Mouse (Mus musculus) embryonic facial prominence, embryonic 14.5 days (tissue): ENCODE measurements at regions not wholly inside any gene's neighbourhood (a gene's known extent, or its start where the extent isn't known, plus 50 kb on each side); places are given as distances from the start of the nearest gene placed in this dataset.

Experiments
- ATAC-seq: fragments of 200-750 bp; cut with Nextera tagmentation; 2 replicates; pipeline ENCODE4 v1.8.0; 2017; ENCODE audit warnings: low read depth, moderate number of reproducible peaks, moderate TSS enrichment
- DNase-seq: peaks from one replicate; pipeline ENCODE4 v3.0.0-alpha.2; 2015; ENCODE audit warnings: low spot score
- H3K27ac ChIP-seq: fragments of 300-500 bp; sonication (generic); replicated peaks from 2 replicates; pipeline ENCODE4 v1.5.1; 2014; ENCODE audit warnings: low read depth, mild to moderate bottlenecking, low read length, moderate library complexity
- H3K27me3 ChIP-seq: fragments of 300-500 bp; sonication (generic); replicated peaks from 2 replicates; pipeline ENCODE4 v1.6.1; 2014; ENCODE audit warnings: low read length; ENCODE audit not compliant: control insufficient read depth, insufficient read depth
- H3K36me3 ChIP-seq: fragments of 300-500 bp; sonication (generic); 2 replicates; pipeline ENCODE4 v1.6.1; 2014; ENCODE audit warnings: low read length, mixed read lengths; ENCODE audit not compliant: control insufficient read depth, insufficient read depth
- H3K4me1 ChIP-seq: fragments of 300-500 bp; sonication (generic); 2 replicates; pipeline ENCODE4 v1.6.1; 2014; ENCODE audit warnings: antibody characterized with exemption, low read length; ENCODE audit not compliant: control insufficient read depth, insufficient read depth
- H3K4me2 ChIP-seq: fragments of 300-500 bp; sonication (generic); 2 replicates; pipeline ENCODE4 v1.6.1; 2014; ENCODE audit warnings: low read depth, mild to moderate bottlenecking, low read length, moderate library complexity, mixed read lengths
- H3K4me3 ChIP-seq: fragments of 300-500 bp; sonication (generic); 2 replicates; pipeline ENCODE4 v1.5.1; 2014; ENCODE audit warnings: low read depth, mild to moderate bottlenecking, low read length
- H3K9ac ChIP-seq: fragments of 300-500 bp; sonication (generic); 2 replicates; pipeline ENCODE4 v1.6.1; 2014; ENCODE audit warnings: low read depth, mild to moderate bottlenecking, low read length, moderate library complexity, mixed read lengths
- H3K9me3 ChIP-seq: fragments of 300-500 bp; sonication (generic); 2 replicates; pipeline ENCODE4 v1.6.1; 2016; ENCODE audit warnings: low read length; ENCODE audit not compliant: control insufficient read depth
- WGBS: fragments of 180-500 bp; shearing (Covaris S2); extraction: QIAGEN DNeasy Blood & Tissue Kit; methylation state at CpG from one replicate; pipeline ENCODE4 v1.1.7; 2014; 5-methylcytosine and 5-hydroxymethylcytosine counted together

DNA sequence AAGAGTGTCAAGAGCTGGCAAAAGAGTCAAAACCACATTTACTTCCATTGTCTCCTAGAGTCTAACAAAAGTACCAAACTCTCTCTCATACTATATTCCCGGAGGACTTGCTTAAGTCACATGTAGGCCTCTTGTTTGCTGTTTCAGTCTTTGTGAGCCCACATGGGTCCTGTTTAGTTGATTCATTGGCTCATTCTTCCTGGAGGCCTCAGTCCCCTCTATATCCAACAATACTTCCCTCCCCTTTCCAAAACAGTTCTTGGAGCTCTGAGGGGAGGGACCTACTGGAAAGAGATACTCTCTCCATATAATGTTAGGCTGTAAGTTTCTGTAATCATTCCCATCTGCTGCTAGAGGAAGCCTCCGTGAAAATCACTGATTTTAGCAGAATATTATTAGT is 1171.8 kb downstream of the Tbl1xr1 start:
- Histone ChIP-seq H3K4me1 (no peaks in the 10 kb centered on the region), H3K36me3 (no peaks in the 10 kb centered on the region), H3K4me3 (no peak overlapping the region), H3K27ac (no peak overlapping the region), H3K9me3 (no peaks in the 10 kb centered on the region), H3K4me2 (no peak overlapping the region), H3K27me3 (no peaks in the 10 kb centered on the region), H3K9ac (no peak overlapping the region)
- no peak for ATAC-seq
- WGBS, result 64% methylated on average over 2 of the region's 2 CpGs
- peak; percentile 2 for DNase-seq

DNA sequence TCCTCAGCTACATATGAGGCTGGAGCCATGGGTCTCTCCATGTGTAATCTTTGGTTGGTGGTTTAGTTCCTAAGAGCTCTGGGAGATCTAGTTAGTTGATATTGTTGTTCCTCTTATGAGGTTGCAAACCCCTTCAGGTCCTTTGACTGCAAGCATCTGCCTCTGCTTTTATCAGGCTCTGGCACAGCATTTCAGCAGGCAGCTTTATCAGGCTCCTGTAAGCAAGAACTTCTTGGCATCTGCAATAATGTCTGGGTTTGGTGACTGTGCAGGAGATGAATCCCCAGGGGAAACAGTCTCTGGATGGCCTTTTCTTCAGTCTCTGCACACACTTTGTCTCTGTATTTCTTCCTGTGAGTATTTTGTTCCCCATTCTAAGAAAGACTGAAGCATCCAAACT is 1175.7 kb downstream of the Tbl1xr1 start:
- ATAC-seq, result no peak
- no peaks in the 10 kb centered on the region for H3K9me3 ChIP-seq

DNA sequence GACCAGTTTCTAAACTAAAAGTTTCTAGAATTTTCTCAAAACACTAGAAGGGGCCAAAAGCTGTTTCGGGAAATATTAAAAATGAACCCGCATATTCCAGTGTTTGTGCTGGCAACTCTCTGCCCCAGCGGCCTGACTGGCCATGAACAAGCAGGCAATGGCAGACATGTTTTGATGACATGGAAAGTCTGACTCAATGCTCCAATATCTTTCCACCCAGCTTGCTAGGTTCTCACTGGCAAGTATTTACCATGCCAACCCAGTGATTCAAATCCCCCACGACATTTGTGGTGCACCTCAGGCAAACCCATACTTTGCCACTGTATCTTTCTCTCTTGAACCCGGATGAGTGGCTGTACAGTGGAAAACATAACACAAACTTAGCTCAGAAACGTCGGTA is 1222.4 kb downstream of the Tbl1xr1 start:
- Histone ChIP-seq H3K36me3 (no peaks in the 10 kb centered on the region), H3K9me3 (no peaks in the 10 kb centered on the region), H3K27ac (no peak overlapping the region), H3K27me3 (no peaks in the 10 kb centered on the region), H3K4me1 (no peaks in the 10 kb centered on the region), H3K4me2 (no peak overlapping the region), H3K4me3 (no peak overlapping the region), H3K9ac (no peak overlapping the region)
- 83% methylated on average over 7 of the region's 7 CpGs for WGBS
- ATAC-seq (no peak), DNase-seq (no peak)

More for the DNA sequence above, 1175.7 kb downstream of the Tbl1xr1 start:
- Histone ChIP-seq H3K27ac (no peak overlapping the region), H3K9ac (no peak overlapping the region), H3K4me1 (no peaks in the 10 kb centered on the region), H3K4me2 (no peak overlapping the region), H3K27me3 (no peaks in the 10 kb centered on the region), H3K4me3 (no peak overlapping the region), H3K36me3 (no peaks in the 10 kb centered on the region)
- no peak for DNase-seq

DNA sequence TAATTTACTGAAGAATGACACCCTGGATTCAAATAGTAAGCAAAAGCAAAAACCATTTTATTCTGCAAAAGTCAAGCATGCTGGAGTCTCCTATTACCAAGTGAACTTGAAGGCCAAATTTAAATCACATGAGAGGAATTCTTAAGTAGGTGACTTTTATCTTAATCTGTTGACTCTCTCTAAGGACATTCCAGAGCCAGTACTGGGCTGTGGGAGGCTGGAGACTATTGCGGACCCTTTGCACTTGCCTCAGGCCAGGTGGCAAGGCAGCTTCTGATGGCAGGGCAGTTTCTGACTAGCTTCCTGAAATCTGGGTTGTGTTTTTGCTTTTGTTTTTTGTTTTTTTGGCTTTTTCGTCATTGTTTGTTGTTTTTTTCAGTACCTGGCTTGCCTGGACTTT is 1257.8 kb downstream of the Tbl1xr1 start:
- Histone ChIP-seq H3K27me3 (no peaks in the 10 kb centered on the region), H3K4me3 (no peak overlapping the region), H3K9ac (no peak overlapping the region), H3K9me3 (no peaks in the 10 kb centered on the region), H3K27ac (no peak overlapping the region), H3K36me3 (no peaks in the 10 kb centered on the region), H3K4me1 (no peaks in the 10 kb centered on the region), H3K4me2 (no peak overlapping the region)
- 66% methylated on average over 2 of the region's 2 CpGs for WGBS
- ATAC-seq (no peak), DNase-seq (no peak)

DNA sequence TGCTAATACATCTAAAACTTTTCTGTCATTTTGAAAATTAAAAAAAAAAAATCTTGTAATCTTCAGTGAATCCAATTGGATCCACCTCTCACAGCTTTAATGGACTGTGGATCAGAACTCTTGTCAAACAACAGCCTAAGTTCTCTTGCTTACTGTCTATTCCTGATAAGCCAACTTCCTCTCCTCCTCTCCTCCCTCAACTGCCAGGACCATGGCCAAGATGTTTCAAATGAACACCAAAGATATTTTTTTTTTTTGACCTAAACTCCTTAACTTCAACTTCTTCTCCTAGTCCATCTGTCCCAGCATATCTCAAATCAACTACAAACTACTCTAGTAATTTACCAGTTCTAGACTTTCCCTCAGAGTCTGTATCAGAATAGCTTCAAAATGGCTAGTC is 1258.5 kb downstream of the Tbl1xr1 start:
- H3K4me2 ChIP-seq, result no peak overlapping the region
- no peaks in the 10 kb centered on the region for H3K27me3 ChIP-seq
- no peak for ATAC-seq
- H3K9ac ChIP-seq, result no peak overlapping the region
- H3K27ac ChIP-seq, result no peak overlapping the region
- no peak for DNase-seq
- no peak overlapping the region for H3K4me3 ChIP-seq
- no peaks in the 10 kb centered on the region for H3K36me3 ChIP-seq
- H3K4me1 ChIP-seq, result no peaks in the 10 kb centered on the region
- no peaks in the 10 kb centered on the region for H3K9me3 ChIP-seq

DNA sequence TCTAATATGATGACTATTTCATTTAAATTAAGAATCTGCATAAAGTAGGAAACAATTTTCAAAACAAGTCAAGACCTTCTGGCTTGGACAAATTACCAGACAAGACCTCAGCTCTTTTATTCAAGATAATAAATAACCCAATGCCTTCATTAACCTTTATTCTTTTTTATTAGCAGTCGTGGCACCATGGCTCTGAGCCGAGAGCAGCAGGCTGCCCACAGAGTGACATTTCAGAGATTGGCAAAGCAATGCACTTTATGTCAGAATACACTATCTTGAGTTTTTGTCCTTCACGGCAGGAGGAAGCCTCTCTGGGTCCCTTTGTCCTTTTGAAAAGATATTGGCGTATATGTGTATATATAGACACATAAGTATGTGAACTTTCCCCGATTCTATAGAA is 1297.9 kb downstream of the Tbl1xr1 start:
- Histone ChIP-seq H3K27me3 (no peaks in the 10 kb centered on the region), H3K9me3 (no peaks in the 10 kb centered on the region), H3K4me1 (no peaks in the 10 kb centered on the region), H3K9ac (no peak overlapping the region), H3K36me3 (no peaks in the 10 kb centered on the region), H3K4me2 (no peak overlapping the region), H3K27ac (no peak overlapping the region), H3K4me3 (no peak overlapping the region)
- 91% methylated on average over 5 of the region's 5 CpGs for WGBS
- DNase-seq (no peak), ATAC-seq (no peak)

DNA sequence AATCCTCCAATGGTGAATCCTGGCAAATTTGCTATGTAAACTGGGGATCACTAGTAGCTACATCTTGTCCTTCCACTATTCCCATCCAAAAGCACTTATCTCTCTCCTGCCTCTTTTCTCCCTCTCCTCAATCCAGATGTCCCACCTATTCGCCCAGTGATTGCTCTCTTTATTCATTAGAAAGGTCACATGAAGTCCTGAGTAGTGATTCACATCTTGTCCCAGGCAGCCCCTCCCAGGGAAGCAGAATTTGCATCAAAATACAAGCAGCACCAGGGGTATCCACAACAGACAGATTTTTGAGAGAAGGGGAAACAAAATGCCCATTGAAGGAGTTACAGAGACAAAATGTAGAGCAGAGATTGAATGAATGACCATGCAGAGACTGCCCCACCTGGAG is 1328.4 kb downstream of the Tbl1xr1 start:
- H3K9ac ChIP-seq, result no peak overlapping the region
- no peak overlapping the region for H3K27ac ChIP-seq
- H3K27me3 ChIP-seq, result no peaks in the 10 kb centered on the region
- no peak overlapping the region for H3K4me3 ChIP-seq
- H3K4me1 ChIP-seq, result no peaks in the 10 kb centered on the region
- no peak for DNase-seq
- 80% methylated on average over 1 of the region's 1 CpGs for WGBS
- no peaks in the 10 kb centered on the region for H3K9me3 ChIP-seq
- no peaks in the 10 kb centered on the region for H3K36me3 ChIP-seq
- no peak for ATAC-seq
- H3K4me2 ChIP-seq, result no peak overlapping the region

DNA sequence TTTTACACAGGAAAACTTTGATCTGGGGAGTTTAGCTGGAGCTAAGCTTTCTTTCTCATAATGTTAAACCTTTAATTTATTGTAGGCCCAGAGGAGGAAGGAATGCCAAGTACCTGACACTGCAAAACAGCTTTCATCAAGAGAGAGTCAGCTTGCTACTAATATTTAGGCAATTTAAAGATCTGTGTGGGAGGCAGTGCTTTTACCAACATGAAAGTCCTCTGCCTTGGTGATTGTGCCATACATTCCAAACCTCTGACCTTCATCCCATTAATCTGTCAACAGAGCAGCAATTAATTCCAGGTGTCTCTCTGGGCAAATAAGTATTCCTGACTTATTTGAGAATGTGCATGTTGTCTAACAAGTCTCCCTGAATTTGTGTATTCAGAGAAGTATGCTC is 1333.0 kb downstream of the Tbl1xr1 start:
- Histone ChIP-seq H3K36me3 (no peaks in the 10 kb centered on the region), H3K4me3 (no peak overlapping the region), H3K27me3 (no peaks in the 10 kb centered on the region), H3K9me3 (no peaks in the 10 kb centered on the region), H3K27ac (no peak overlapping the region), H3K9ac (no peak overlapping the region), H3K4me2 (no peak overlapping the region), H3K4me1 (no peaks in the 10 kb centered on the region)
- ATAC-seq (no peak), DNase-seq (peak; percentile 7)

DNA sequence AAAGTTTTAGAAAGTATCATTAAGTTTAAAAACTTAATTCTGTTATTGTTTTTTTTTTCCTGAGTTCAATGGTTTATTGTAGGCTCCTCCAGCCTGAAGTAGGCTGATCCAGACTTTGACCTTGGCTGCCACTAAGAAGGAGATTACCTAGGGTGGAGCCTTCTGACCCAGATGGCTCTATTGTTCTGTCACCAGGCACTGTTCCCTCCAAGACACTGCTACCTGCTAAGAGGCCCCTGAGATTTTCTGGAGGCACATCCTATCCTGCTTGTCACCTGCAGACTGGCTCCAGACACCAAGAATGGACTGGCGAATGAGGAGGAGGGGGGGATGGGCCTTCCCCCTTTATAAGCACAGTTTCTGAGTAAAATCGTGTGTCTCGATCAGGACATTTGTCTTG is 1350.5 kb downstream of the Tbl1xr1 start:
- ATAC-seq, result no peak
- no peak overlapping the region for H3K27ac ChIP-seq
- no peak for DNase-seq
- H3K4me1 ChIP-seq, result no peaks in the 10 kb centered on the region
- no peaks in the 10 kb centered on the region for H3K27me3 ChIP-seq
- H3K36me3 ChIP-seq, result no peaks in the 10 kb centered on the region
- H3K4me2 ChIP-seq, result no peak overlapping the region
- no peaks in the 10 kb centered on the region for H3K9me3 ChIP-seq
- no peak overlapping the region for H3K9ac ChIP-seq
- no peak overlapping the region for H3K4me3 ChIP-seq
- WGBS, result 78% methylated on average over 3 of the region's 3 CpGs
